Mouse (Mus musculus) liver, embryonic 14.5 days (tissue): ENCODE results near the gene Fam181a.

ENCODE experiments used
- CTCF ChIP-seq: IDR thresholded peaks from 2 replicates; pipeline ENCODE4 v1.5.1; 2016; ENCODE audit warnings: antibody characterized with exemption, low read depth, control low read depth
- EP300 ChIP-seq: IDR thresholded peaks from 2 replicates; pipeline ENCODE4 v1.6.1; 2016; ENCODE audit warnings: antibody characterized with exemption, low read depth

DNA sequence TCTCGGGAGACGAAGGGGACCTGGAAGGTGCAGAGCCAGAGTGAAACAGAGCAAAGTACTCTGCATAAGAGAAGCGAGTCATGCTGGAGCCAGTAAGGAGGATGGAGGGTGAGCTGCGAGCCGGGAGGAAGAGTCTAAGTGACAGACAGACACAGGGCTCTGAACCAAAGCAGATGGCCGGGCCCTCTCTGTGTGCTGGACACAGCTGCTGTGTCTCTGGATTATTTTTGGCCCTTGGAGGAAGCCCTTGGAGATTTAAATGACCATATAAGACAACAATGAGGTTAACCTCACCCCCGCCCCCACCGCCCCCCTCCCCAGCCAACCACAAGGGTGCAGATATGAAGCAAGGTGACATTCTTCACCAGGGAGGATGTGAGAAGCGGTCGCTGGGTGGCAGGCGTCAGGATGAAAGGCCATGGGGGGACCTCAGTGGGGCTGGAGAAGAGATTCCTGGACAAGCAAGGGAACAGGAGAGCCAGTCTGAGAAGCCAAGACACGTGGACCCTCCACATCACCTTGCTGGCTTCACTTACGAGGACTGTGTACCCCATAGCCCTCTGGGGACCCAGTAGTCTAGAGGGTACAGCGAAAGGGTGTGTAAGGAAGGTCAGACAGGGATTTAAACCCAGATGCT is 27.5 kb downstream of the Fam181a start:
- TF ChIP-seq CTCF: no peak
- no peak for TF ChIP-seq EP300
